Mouse (Mus musculus) urinary bladder, adult 18-20 months (tissue): ENCODE results near the gene Fundc1.
"Not testable (repeated sequence)": the region's sequence is repeated elsewhere in the genome, so short reads cannot be mapped to it uniquely, and the experiment has no call there.

ENCODE experiments used
- DNase-seq, 2 experiments: peaks; one replicate each; pipeline ENCODE4 v3.0.0; 2022; ENCODE audit warnings: low spot score in 2 of 2, mixed read lengths in 2 of 2

Fundc1 gene

DNA sequence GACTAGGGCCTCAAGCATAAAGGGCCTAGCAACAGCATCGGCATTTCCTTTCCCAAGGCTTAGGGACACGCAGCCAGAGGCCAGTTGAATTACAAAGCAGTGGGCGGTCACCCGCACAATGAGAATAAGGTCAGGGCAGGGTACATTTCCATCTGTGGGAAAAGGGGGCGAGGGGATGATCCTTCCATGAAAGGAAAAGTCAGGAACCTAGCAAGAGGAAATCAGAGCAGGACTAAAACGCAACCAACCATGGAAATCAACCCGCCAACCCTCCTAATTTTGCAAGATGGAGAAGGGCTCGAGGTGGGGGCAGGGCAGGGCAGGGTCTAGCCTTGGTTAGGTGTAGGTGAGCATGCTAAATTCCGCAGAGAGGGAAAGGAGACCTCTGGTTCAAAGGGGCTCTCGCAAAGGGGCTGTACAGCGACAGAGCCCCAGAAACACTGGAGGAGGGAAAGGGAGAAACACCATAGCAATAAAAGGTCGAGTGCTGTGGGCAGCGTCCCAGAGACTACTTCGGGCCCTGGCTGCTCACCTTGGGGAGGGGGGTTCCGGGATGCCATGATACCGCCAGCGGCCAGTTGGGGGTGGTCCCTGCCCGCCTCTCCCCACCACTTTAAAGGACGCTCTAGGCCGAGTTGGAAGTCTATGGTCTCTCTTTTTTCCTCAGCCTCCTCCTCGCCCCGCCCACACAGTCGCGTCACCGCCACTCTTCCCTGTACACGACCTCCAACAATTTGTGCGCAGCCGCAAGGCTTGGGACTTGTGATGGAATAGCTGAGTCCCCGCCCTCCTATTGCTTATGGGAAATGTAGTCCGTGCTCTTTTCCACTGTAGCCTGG lies at the start of gene Fundc1:
TSS of gene Fundc1 (minus strand) at position 705 of the 839 bp plus-strand sequence.
- peak; percentile 68 to 91 for DNase-seq

GRCm38 (mm10) chrX:17611253-17611652 lies 39.1 kb upstream of the Fundc1 start:
- no peak for DNase-seq

- no peak for DNase-seq
Measured at GRCm38 (mm10) chrX:17608763-17609162, 36.6 kb upstream of the Fundc1 start.

DNA sequence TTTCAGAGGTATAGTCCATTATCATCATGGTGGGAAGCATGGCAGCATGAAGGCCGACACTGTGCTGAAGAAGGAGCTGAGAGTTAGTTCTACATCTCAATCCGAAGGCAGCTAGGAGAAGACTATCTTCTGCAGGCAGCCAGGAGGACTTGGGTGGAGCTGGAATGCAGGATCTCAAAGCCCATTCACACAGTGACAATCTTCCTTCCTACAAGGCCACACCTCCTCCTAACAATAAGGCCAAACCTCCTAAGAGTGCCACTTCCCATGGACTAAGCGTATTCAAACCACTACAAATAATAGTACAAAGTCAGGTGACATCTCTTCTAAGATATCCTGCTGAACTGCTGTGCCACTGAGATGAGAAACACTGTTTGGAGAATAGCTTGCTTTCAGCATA lies 35.5 kb upstream of the Fundc1 start:
- DNase-seq: no peak

DNA sequence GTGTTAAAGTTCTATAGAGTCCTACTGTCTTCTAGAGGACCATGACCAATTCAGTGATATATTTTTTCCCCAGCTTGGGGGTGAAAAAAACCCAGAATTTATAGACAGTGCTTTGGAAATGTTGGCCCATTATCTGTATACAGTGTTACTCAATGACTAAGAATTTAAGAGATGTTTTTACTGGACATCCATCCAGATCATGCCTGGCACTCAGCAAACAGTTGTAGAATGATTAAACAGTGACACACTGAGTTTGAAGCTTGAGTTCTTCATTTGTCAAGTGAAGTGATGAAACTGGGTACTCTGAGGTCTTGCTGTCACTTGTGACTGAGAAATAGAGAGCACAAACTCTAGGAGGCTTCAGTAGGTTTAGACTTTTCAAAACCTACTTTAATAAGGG lies 21.2 kb upstream of the Fundc1 start:
- DNase-seq: no peak

DNA sequence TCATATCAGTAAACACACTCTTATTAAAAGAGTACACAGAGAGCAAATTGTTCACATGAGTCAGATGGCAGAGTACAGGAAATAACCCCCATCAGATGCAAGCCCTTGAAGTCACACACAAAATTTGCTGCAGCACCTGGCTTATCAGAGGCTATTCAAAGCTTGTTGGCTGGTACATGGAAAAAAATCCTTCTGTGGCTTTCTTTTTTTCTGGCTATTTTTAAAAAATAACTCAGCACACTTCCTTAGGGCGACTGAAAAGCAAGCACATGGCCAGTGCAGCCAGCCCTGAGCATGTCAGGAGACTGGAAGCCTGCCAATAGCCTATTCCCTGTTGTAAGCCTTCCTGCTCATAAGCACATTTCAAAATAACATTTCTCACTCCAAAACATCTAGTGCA lies 18.6 kb upstream of the Fundc1 start:
- DNase-seq: no peak

DNA sequence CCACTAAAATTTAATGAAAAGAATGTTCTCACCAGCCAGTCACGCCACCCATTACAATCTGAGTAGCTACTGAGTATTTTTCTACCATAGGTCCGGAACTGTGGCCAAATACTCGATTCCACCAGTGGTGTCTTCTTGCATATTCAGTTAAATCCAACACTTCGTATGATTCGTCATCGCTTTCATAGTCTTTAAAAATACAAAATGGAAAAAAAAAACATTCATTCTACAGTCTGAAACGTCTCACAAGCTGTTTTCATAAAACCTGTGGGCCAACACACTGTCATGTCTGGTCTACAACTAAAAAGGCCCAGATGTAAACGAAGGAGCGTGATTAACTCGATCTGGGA lies 879 bp downstream of the Fundc1 start:
- DNase-seq: no peak

DNA sequence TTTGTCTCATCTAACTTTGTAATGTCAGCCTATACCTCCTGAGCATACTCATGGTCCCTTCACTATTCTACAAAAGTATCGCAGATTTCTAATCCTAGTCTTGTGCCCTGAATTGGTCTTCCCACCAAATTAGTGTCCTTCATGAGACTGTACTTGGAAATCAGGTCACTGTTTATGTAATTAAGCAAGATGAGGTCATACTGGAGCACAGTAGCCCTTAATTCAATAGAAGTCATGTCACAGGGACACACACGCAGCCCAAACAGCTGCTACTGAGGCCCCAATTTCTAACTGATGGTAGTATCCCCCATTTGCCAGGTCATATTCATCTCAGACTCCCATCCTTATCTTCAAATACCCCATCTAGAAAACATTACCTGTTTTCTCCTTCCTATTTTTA lies 3.5 kb downstream of the Fundc1 start:
- no peak for DNase-seq

DNA sequence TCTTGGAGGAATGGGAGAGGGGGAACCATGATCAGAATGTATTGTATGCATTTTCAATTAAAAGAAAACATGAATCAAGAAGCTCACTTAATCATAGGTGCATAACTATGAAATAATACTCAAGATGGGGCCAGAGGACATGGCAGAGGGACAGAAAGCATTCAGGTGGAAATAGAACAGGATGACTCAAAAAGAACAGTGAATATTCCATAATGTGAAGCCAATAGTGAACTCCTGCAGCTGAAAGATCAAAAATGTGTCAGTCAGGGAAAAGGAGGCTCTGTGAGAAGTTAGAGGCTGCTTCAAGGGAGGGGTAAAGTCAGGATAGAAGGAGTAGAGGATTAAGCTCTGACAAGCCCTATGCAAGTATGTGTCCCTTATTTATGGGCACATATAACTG lies 6.4 kb downstream of the Fundc1 start:
- no peak for DNase-seq

DNA sequence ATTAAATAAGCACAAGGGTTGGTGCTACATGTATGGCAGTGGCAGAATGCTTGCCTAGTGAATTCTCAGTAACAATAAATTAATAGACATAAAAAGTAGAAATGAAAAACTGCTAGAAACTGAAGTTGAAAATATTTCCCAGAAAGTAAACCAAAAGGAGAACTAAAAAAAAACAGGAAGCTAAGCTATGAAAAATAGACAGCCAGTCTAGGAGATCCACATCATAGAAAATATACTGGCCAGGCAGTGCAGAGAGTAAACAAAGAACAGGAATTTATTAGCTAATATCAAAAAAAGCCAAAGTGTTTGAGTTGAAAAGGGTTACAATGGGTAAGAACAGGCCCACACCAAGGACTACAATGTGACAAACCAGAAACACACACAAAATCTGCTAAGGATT lies 7.4 kb downstream of the Fundc1 start:
- no peak for DNase-seq

DNA sequence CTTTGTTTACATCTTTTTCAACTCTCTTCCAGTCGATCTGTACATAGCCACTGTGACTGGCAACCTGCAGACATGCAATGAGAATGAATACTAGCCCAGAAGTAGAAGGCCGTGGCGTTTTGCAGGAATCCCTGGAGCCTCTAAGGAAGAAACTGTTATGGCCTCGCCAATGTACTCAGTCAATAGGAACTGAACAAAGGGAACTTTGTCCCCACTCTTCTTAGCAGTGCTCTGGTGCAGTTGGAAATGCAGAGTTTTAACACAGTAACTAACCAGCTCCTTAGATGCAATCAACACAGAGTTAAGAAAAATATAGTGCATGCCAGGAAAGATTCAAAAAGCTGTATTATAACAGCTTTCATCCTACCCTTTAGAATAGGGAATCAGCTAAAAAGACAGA lies 13.4 kb downstream of the Fundc1 start:
- no peak for DNase-seq

DNA sequence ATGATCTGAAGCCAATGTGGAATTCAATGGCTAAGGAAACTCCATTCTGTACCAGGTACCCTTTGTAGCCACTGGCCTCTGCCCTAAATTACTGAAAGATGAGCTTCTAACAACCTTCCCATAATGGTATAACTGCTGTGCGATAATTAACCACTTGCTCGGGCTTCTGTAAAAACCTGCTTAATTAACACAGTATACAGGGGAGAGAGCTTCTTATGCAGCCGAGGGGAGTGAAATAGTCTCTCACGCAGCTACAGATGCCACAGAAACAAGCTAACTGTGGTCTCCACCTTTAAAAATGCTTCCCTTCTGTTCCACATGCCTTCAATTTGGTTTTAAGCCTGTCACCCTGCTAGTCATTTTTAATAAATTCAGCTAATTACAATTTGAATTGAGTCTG lies 17.6 kb downstream of the Fundc1 start:
- DNase-seq: no peak

DNA sequence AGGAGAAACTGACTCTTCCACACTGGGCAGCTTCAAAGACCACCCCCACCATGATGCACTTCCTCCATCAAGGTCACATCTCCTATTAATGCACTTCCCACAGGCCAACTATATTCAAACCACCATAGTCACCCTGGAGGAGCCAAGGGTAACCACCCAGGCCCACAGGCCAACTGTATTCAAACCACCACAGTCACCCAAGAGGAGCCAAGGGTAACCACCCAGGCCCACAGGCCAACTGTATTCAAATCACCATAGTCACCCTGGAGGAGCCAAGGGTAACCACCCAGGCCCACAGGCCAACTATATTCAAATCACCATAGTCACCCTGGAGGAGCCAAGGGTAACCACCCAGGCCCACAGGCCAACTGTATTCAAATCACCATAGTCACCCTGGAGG lies 20.5 kb downstream of the Fundc1 start:
- not testable (repeated sequence) for DNase-seq

DNA sequence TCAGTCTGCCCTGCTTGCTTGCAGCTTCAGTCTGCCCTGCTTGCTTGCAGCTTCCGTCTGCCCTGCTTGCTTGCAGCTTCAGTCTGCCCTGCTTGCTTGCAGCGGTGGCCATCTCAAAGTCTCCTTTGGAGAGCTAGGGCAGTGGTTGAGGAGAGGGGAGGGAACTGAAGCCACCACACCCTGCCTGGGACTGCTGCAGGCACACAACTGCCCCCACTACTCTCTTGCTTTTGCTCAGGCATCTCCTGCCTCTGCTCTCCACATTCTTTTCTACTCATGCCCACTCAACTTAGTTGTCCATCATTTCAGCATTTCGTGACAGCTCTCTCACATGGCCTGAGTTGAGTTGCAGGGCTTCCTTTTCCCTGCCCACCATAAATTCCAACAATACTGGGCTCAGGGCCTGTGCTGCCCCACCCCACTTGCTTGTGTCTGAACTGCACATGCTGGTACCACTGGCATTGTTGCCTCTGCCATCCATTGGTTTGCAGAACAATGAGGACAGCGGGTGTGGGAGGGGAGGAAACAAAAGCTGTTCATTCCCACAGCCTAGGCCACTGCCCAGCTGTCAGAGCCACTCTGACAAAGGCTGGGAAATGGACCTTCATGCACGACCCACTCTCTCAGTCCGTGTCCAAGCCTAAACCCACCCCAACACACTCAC lies 24.9 kb downstream of the Fundc1 start:
- no peak for DNase-seq

GRCm38 (mm10) chrX:17544860-17545492 lies 27.1 kb downstream of the Fundc1 start:
- no peak for DNase-seq

DNA sequence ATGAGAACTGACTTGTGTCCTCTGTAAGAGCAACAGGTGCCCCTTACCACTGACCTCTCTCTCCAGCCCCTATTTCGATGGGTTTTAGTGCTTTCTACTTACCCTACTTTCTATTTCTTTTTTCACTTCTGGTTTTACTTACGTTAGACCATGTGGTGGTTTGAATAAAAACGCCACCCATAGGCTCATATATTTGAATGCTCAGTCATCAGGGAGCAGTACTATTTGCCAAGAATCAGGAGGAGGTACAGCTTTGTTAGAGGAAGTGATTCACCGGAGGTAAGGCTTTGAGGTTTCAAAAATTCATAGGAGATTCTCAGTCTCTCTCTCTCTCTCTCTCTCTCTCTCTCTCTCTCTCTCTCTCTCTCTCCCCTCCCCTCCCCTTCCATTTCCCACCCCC lies 34.4 kb downstream of the Fundc1 start:
- no peak for DNase-seq

DNA sequence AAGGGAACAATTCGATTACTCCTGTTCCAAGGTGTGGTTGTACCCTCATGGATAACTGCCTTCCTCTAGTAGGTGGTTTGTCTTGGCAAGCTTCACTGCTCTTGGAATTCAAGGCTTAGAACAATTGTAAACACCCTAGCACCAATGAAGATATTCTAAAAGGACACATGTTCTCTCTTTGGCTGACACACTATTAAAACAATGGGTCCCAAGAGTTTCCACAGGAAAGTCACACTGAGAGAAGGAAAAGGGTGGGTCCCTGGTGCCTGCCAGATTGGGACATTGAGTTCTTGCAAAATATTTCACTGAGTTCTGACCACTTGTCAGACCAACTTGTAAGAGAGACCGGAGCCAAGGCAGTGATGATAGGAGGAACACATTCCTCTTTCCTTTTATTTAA lies 45.1 kb downstream of the Fundc1 start:
- no peak for DNase-seq

DNA sequence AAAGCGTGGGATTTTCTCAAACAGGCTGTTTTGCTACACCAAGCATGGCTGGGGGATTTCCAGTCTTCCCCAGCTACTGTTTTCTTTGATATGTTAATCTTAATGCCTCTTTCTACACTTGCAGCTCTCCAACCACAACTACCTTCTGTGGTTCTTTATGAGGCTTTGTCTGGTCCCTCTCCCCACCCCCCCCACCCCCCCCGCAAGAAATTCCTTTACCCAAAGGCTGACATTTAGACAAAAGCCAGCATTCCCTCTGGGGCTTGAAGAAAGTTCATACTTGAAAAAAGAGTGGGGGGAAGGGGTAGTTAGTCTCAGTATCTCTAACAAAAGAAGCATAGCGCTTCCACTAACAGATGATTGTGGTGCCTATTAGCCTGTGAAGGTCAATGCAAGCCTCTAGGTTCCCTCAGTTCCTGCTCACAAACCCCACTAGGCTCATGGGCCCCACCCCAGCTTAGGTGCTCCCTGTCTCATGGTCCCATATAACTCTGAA lies 50.9 kb downstream of the Fundc1 start:
- DNase-seq: no peak

DNA sequence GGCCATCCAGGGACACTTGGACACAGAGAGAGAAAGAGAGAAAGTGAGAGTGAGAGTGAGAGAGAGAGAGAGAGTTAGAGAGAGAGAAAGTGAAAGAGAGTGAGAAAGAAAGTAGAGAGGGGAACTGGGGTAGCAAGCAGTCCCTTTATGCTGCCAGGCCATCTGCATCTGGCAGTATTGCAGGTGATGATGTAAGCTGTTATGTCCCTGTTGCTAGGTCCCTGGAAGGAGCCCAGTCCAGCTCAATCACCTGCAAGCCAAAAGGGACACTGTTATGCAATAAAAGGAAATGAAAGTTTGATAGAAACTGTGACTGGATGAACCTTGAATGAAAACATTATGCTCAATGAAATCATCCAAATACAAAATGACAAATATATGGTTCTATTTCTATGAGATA lies 52.0 kb downstream of the Fundc1 start:
- DNase-seq: no peak

DNA sequence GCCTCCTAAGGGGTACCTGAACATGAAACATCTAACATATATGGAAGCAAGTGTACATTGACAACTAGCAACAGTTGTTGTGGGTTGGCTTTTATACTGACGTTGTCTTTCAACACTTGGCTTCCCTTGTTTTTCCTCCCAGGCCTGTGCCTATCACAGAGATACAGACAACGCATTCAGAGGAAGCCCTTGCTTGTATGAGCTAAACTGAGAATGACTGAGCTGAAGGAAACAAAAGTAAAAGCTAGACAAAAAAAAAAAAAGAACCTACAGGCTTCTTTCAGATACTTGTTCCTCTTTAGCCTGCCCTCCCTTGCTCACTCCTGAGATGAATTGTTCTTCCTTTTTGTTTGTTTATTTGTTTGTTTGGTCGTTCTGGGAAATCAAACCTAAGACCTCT lies 58.1 kb downstream of the Fundc1 start:
- no peak for DNase-seq

DNA sequence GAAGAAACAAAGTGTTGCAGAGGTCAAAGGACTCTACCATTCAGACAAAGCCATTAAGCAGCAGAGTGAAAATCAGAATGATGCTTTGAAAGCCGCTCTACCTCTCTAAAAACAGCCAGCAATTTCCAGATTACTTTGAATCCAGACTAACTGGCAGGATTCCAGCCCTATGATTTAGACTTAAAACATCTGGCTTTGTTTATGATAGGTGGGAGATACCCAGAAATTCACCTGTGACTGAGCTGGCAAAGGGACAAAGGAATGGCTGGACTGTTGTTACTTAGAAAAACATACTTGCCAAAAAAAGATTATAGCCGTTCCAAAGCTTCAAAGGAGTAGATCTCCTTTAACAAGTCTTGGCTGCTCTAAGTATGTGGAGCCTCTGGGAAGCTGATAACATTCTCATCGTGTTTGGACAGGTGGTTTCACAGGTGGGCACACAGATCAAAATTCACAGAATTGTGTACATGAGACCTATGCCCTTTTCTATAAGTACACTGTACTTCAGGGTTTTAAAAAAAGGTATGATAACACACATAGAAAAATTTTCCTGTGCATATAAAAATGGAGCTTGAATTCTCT lies 60.0 kb downstream of the Fundc1 start:
- no peak for DNase-seq
